Mouse (Mus musculus) urinary bladder, adult 2 months (tissue): ENCODE measurements around the gene Taar7d. TPM values are rescaled to one million over a fixed set of nuclear protein-coding genes. Genes with fewer than 3 reads are reported as not detected.

ENCODE experiments used
- polyA plus RNA-seq: library from polyadenylated mRNA; depleted of rRNA; stranded (reverse); fragments of >200 nt; gene quantifications from 2 replicates; pipeline ENCODE4 v1.2.3, GENCODE M21; 2012; rRNA removed

Taar7d gene
- polyA plus RNA-seq, 1 experiment, result not detected

Other genes starting within 250 kb of the Taar7d start
- gene Rps12, start 239.9 kb upstream of the Taar7d start, polyA plus RNA-seq, result 4,107 and 4,241 TPM in 2 replicates
- 25.8 and 35.6 TPM in 2 replicates for gene Slc18b1, start 230.2 kb upstream of the Taar7d start, polyA plus RNA-seq
- 0.44 and 0.94 TPM in 2 replicates for gene Vnn3, start 175.8 kb upstream of the Taar7d start, polyA plus RNA-seq
- gene Vnn1, start 132.5 kb upstream of the Taar7d start, polyA plus RNA-seq, result 1.7 and 2.0 TPM in 2 replicates
- gene Taar1, start 106.9 kb upstream of the Taar7d start, polyA plus RNA-seq, result not detected in 2 replicates
- not detected in 2 replicates for gene Taar2, start 88.7 kb upstream of the Taar7d start, polyA plus RNA-seq
- not detected in 2 replicates for gene Taar3, start 77.7 kb upstream of the Taar7d start, polyA plus RNA-seq
- gene Taar4, start 66.7 kb upstream of the Taar7d start, polyA plus RNA-seq, result not detected in 2 replicates
- not detected in 2 replicates for gene Taar5, start 56.5 kb upstream of the Taar7d start, polyA plus RNA-seq
- gene Taar6, start 41.6 kb upstream of the Taar7d start, polyA plus RNA-seq, result not detected in 2 replicates
- not detected in 2 replicates for gene Taar7a, start 33.7 kb upstream of the Taar7d start, polyA plus RNA-seq
- not detected in 2 replicates for gene Taar7b, start 27.3 kb upstream of the Taar7d start, polyA plus RNA-seq
- not detected in 2 replicates for gene Taar7e, start 10.4 kb downstream of the Taar7d start, polyA plus RNA-seq
- not detected in 2 replicates for gene Taar7f, start 22.3 kb downstream of the Taar7d start, polyA plus RNA-seq
- not detected in 2 replicates for gene Taar8a, start 49.3 kb downstream of the Taar7d start, polyA plus RNA-seq
- not detected in 2 replicates for gene Taar8b, start 65.1 kb downstream of the Taar7d start, polyA plus RNA-seq
- not detected in 2 replicates for gene Taar8c, start 74.7 kb downstream of the Taar7d start, polyA plus RNA-seq
- gene Taar9, start 82.3 kb downstream of the Taar7d start, polyA plus RNA-seq, result not detected in 2 replicates
- 95.0 and 124 TPM in 2 replicates for gene Stx7, start 122.1 kb downstream of the Taar7d start, polyA plus RNA-seq
- gene Moxd1, start 196.3 kb downstream of the Taar7d start, polyA plus RNA-seq, result 12.8 and 14.9 TPM in 2 replicates